In the genomic region with DNA sequence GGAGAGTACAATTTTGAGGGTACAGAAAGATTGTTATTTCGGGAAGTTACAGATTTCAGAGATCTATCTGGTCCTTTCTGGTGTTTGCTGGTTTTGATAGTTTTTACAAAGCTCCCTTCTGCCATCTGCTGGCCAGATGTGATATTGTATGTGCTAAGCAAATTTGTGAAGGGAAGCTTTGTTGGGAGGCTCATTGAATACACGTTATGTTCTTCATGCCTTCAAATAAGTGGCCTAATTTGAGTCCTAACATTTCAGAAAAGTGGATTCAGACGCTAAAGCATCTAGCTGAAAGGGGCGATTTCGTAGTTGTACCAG, we compare ENCODE assay signal across 8 mouse cellular contexts.
A peak's percentile ranks its signal among the peaks of the same experiment; 100 is the strongest.
DNase-seq lines count a peak whose midpoint lies in the region; ATAC-seq and TF ChIP-seq lines count a peak whose summit lies in the region.

No protein-coding gene starts in this region.

- TF ChIP-seq CTCF in E14TG2a.4 (conservative IDR thresholded peaks at IDR 0.05; ENCODE audit: low read length): peak; percentile 61
- TF ChIP-seq CTCF in forebrain, postnatal 0 days (IDR thresholded peaks at IDR 0.05; ENCODE audit: low read depth): peak; percentile 90

- no peaks in the 10 kb centered on the region for H3K36me3 ChIP-seq in E14TG2a.4 (ENCODE audit: insufficient read depth, low read length)
- H3K36me3 ChIP-seq in forebrain, postnatal 0 days (ENCODE audit: insufficient read depth): no peaks in the 10 kb centered on the region
- H3K36me3 ChIP-seq in midbrain, embryonic 11.5 days (ENCODE audit: control insufficient read depth, insufficient read depth, low read length): no peaks in the 10 kb centered on the region

- DNase-seq in gastrocnemius, adult 18-20 months (ENCODE audit: low spot score): peak; percentile 3
- no peak for DNase-seq in gastrocnemius, postnatal 14 days
- DNase-seq in c-Kit-positive CD71-positive TER-119-positive erythroid progenitor cells, embryonic 14.5 days (ENCODE audit: low spot score): peak; percentile 30
- peak; percentile 92 for DNase-seq in forebrain, postnatal 0 days
- DNase-seq in layer of hippocampus, adult 9-11 months: peak; percentile 65
- DNase-seq in midbrain, embryonic 11.5 days (ENCODE audit: low spot score, missing footprints): peak; percentile 98
- DNase-seq in testis, postnatal 10 days (ENCODE audit: low spot score): peak; percentile 79

- no peaks in the 10 kb centered on the region for H3K27me3 ChIP-seq in E14TG2a.4 (ENCODE audit: insufficient read depth, low read length)
- no peaks in the 10 kb centered on the region for H3K27me3 ChIP-seq in forebrain, postnatal 0 days (ENCODE audit: insufficient read depth, low read length)
- no peaks in the 10 kb centered on the region for H3K27me3 ChIP-seq in midbrain, embryonic 11.5 days (ENCODE audit: control insufficient read depth, insufficient read depth, low read length)

- WGBS in forebrain, postnatal 0 days: 8% methylated on average over 5 of the region's 5 CpGs
- WGBS in midbrain, embryonic 11.5 days: 13% methylated on average over 5 of the region's 5 CpGs

- H3K4me3 ChIP-seq in E14TG2a.4 (replicated peaks; ENCODE audit: low read length): no peak overlapping the region
- H3K4me3 ChIP-seq in forebrain, postnatal 0 days (ENCODE audit: low read depth, low read length): no peak overlapping the region
- no peak overlapping the region for H3K4me3 ChIP-seq in midbrain, embryonic 11.5 days (ENCODE audit: low read depth, low read length)

- H3K4me1 ChIP-seq in E14TG2a.4 (replicated peaks; ENCODE audit: low read depth, low read length): peaks cover 20% of the 10 kb centered on the region
- peaks cover 12% of the 10 kb centered on the region for H3K4me1 ChIP-seq in forebrain, postnatal 0 days (ENCODE audit: insufficient read depth)
- peaks cover 4% of the 10 kb centered on the region; the same call in 1 of the 2 replicates for H3K4me1 ChIP-seq in midbrain, embryonic 11.5 days (ENCODE audit: control insufficient read depth, insufficient read depth, low read length)

- peak; percentile 71 for ATAC-seq in forebrain, postnatal 0 days
- no peak for ATAC-seq in midbrain, embryonic 11.5 days (ENCODE audit: low FRiP score)

- 0 out of 2 replicates have a peak overlapping the region, but pooled peaks have one; percentile 46 for H3K27ac ChIP-seq in forebrain, postnatal 0 days (ENCODE audit: low read depth, low read length)
- no peak overlapping the region for H3K27ac ChIP-seq in midbrain, embryonic 11.5 days (ENCODE audit: low read depth, low read length)

- intact Hi-C loops in gastrocnemius, postnatal 14 days (cut with DNase I; ENCODE audit: low total_unique reads): no loop called here

- no peak overlapping the region for H3K4me2 ChIP-seq in forebrain, postnatal 0 days (ENCODE audit: low read depth)
- H3K4me2 ChIP-seq in midbrain, embryonic 11.5 days: no peak overlapping the region

- H3K9me3 ChIP-seq in E14TG2a.4 (ENCODE audit: low read length): no peaks in the 10 kb centered on the region
- no peaks in the 10 kb centered on the region for H3K9me3 ChIP-seq in forebrain, postnatal 0 days (ENCODE audit: low read length)
- no peaks in the 10 kb centered on the region for H3K9me3 ChIP-seq in midbrain, embryonic 11.5 days (ENCODE audit: control insufficient read depth, low read length)

- H3K9ac ChIP-seq in forebrain, postnatal 0 days: no peak overlapping the region
- no peak overlapping the region for H3K9ac ChIP-seq in midbrain, embryonic 11.5 days (ENCODE audit: low read length)
